Mouse (Mus musculus) liver, embryonic 11.5 days (tissue): ENCODE data around the gene Bpifb9b. TPM values are rescaled to one million over a fixed set of nuclear protein-coding genes. Genes with fewer than 3 reads are reported as not detected.
"Not testable (repeated sequence)": the region's sequence is repeated elsewhere in the genome, so short reads cannot be mapped to it uniquely, and the experiment has no call there.

ENCODE experiments used
- ATAC-seq: fragments of 200-750 bp; cut with Nextera tagmentation; replicated peaks from 2 replicates; pipeline ENCODE4 v1.8.0; 2017; ENCODE audit warnings: moderate number of reproducible peaks, mild to moderate bottlenecking, moderate TSS enrichment, moderate library complexity; ENCODE audit not compliant: low FRiP score
- DNase-seq: peaks from one replicate; pipeline ENCODE4 v3.0.0-alpha.2; 2017; ENCODE audit warnings: low spot score
- H3K27ac ChIP-seq: fragments of 300-500 bp; sonication (generic); 2 replicates; pipeline ENCODE4 v1.5.1; 2014; ENCODE audit warnings: mild to moderate bottlenecking, low read depth, low read length, control low read depth
- H3K27me3 ChIP-seq: fragments of 300-500 bp; sonication (generic); replicated peaks from 2 replicates; pipeline ENCODE4 v1.6.1; 2014; ENCODE audit warnings: low read length, mixed read lengths; ENCODE audit not compliant: control insufficient read depth, insufficient read depth
- H3K36me3 ChIP-seq: fragments of 300-500 bp; sonication (generic); 2 replicates; pipeline ENCODE4 v1.6.1; 2014; ENCODE audit warnings: mild to moderate bottlenecking, low read length, moderate library complexity, mixed read lengths; ENCODE audit not compliant: control insufficient read depth, insufficient read depth
- H3K4me1 ChIP-seq: fragments of 300-500 bp; sonication (generic); replicated peaks from 2 replicates; pipeline ENCODE4 v1.6.1; 2014; ENCODE audit warnings: low read length, mixed read lengths; ENCODE audit not compliant: control insufficient read depth, insufficient read depth
- H3K4me2 ChIP-seq: fragments of 300-500 bp; sonication (generic); 2 replicates; pipeline ENCODE4 v1.6.1; 2014; ENCODE audit warnings: mild to moderate bottlenecking, control low read depth, moderate library complexity
- H3K4me3 ChIP-seq: fragments of 300-500 bp; sonication (generic); 2 replicates; pipeline ENCODE4 v1.5.1; 2014; ENCODE audit warnings: low read depth, low read length, control low read depth
- H3K9ac ChIP-seq: fragments of 300-500 bp; sonication (generic); 2 replicates; pipeline ENCODE4 v1.6.1; 2014; ENCODE audit warnings: low read depth, low read length, control low read depth
- H3K9me3 ChIP-seq: fragments of 300-500 bp; sonication (generic); 2 replicates; pipeline ENCODE4 v1.6.1; 2016; ENCODE audit warnings: low read length, inconsistent platforms, mixed read lengths; ENCODE audit not compliant: control insufficient read depth
- WGBS: fragments of 180-500 bp; shearing (Covaris S2); extraction: QIAGEN DNeasy Blood & Tissue Kit; methylation state at CpG from one replicate; pipeline ENCODE4 v1.1.7; 2014; 5-methylcytosine and 5-hydroxymethylcytosine counted together
- polyA plus RNA-seq: library from polyadenylated mRNA; unstranded; fragments of >200 nt; fragmentation: Nextera tagmentation; extraction: Ambion mirVana; gene quantifications from 2 replicates; pipeline ENCODE4 v1.2.1, GENCODE M21; 2014

The Bpifb9b gene
- polyA plus RNA-seq, 1 experiment from 2014 or later = not detected

DNA sequence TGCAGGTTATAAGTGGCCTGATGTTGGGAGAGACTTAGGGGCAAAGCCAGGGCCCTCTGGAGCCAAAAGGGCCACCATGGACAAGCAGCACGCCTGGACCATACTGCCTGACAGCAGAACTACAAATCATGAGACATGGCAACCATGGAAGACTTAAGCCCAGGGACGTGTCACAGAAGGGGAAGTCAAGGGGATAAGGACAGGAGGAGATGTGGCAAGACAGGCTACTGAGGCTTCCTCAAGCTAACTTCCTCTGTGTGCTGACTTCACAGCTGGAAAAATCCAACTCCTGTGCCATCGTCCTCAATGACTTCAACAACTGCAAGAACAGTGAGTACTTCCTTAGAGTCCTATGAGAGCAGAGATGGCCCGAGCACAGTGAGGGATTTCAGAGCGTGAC lies 6.7 kb downstream of the Bpifb9b start:
- not testable (repeated sequence) for DNase-seq, H3K27ac ChIP-seq, H3K36me3 ChIP-seq, ATAC-seq, H3K27me3 ChIP-seq, H3K9me3 ChIP-seq, H3K4me3 ChIP-seq, H3K9ac ChIP-seq, H3K4me1 ChIP-seq, H3K4me2 ChIP-seq
- WGBS = 56% methylated on average over 4 of the region's 5 CpGs

DNA sequence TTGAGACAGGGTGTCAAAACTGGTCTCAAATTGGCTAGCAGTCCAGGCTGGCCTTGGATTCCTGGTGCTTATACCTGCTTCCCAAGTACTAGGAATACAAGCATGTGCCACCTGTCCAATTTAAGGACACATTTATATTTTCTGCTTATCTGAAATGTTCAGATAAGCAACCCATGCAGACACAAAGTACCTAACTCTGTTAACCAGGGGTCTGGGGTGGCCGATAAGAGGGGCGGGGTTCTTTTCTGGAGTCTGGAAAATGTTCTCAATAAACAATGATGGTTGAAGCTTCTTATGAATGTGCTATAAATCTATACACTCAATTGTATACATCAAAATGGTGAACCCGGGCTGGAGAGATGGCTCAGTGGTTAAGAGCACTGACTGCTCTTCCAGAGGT lies 19.8 kb downstream of the Bpifb9b start:
- no peak overlapping the region for H3K4me2 ChIP-seq
- ATAC-seq (peak; percentile 93), DNase-seq (peak; percentile 56)
- no peak overlapping the region for H3K27ac ChIP-seq
- H3K27me3 ChIP-seq = no peaks in the 10 kb centered on the region
- no peak overlapping the region for H3K9ac ChIP-seq
- H3K9me3 ChIP-seq = no peaks in the 10 kb centered on the region
- H3K36me3 ChIP-seq = no peaks in the 10 kb centered on the region
- H3K4me3 ChIP-seq = no peak overlapping the region
- no peaks in the 10 kb centered on the region; the same call in 1 of the 2 replicates for H3K4me1 ChIP-seq
- 55% methylated on average over 3 of the region's 3 CpGs for WGBS

DNA sequence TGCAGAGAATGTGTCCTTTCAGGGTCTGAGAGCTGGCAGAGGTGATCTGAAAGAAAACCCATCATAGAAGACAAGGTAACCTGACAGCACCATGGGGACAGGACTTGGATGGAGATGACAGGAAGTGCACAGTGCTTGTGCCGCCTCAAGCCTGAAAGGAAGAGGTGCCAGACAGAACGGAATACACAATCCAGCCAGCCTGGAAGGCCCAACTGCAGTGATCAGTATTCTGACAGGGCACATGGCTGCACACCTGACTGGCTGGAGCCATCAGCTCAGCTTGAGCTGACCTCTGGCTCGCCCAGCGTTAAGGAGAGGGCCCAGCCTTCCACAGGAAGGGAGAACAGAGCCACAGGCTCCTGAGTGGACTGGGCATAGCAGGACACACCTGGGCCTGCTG lies 28.5 kb downstream of the Bpifb9b start:
- Histone ChIP-seq H3K4me3 (no peak overlapping the region), H3K4me2 (no peak overlapping the region), H3K4me1 (no peaks in the 10 kb centered on the region), H3K36me3 (peaks cover 5% of the 10 kb centered on the region; the same call in 1 of the 2 replicates), H3K27me3 (no peaks in the 10 kb centered on the region), H3K27ac (no peak overlapping the region), H3K9me3 (peaks cover 3% of the 10 kb centered on the region; the same call in 1 of the 2 replicates), H3K9ac (no peak overlapping the region)
- DNase-seq = no peak
- WGBS = 81% methylated on average over 4 of the region's 4 CpGs
- ATAC-seq = no peak

DNA sequence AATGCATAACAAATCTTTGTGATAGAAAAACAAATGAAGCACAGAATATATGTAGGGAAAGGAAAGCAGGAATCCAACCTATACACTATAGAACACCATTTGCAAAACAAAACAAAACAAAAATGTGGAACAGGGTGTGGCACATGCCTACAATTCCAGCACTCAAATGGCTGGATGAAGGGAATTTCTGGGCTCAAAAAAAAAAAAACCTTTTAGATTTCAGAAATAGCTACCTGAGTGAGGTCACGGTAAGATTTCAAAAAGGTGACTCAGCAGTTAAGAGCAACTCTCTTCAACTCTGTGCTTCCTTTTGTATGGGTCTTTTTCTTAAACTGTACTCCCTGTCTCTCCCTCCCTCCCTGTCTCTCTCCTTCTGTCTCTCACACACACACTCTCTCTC lies 31.1 kb downstream of the Bpifb9b start:
- DNase-seq (no peak), ATAC-seq (no peak)
- Histone ChIP-seq H3K4me2 (no peak overlapping the region), H3K4me1 (no peaks in the 10 kb centered on the region), H3K27ac (no peak overlapping the region), H3K27me3 (no peaks in the 10 kb centered on the region), H3K4me3 (no peak overlapping the region), H3K36me3 (peaks cover 8% of the 10 kb centered on the region; the same call in 1 of the 2 replicates), H3K9me3 (peaks cover 3% of the 10 kb centered on the region; the same call in 1 of the 2 replicates), H3K9ac (no peak overlapping the region)
- WGBS = 77% methylated on average over 1 of the region's 1 CpGs

DNA sequence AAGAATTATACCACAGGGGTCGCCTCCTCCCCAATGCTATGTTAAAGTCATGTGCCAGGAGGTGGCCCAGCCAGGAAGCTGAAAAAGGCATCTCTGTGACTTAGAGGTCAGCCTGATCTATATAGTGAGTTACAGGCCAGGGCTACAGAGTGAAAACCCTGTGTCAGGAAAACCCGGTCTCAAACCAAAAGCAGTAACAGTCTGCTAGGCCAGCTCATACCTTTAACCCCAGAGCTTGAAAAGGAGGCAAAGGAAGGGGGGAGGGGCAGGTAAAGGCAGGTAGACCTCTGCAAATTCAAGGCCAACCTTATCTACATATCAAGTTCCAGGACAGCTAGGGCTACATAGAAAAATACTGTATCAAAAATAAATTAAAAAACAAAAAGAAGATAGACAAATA lies 32.3 kb downstream of the Bpifb9b start:
- WGBS = 72% methylated on average over 2 of the region's 2 CpGs
- Histone ChIP-seq H3K4me3 (no peak overlapping the region), H3K9me3 (no peaks in the 10 kb centered on the region), H3K27ac (no peak overlapping the region), H3K27me3 (no peaks in the 10 kb centered on the region), H3K4me2 (no peak overlapping the region), H3K36me3 (peaks cover 8% of the 10 kb centered on the region; the same call in 1 of the 2 replicates), H3K9ac (no peak overlapping the region), H3K4me1 (no peaks in the 10 kb centered on the region)
- DNase-seq (no peak), ATAC-seq (no peak)

DNA sequence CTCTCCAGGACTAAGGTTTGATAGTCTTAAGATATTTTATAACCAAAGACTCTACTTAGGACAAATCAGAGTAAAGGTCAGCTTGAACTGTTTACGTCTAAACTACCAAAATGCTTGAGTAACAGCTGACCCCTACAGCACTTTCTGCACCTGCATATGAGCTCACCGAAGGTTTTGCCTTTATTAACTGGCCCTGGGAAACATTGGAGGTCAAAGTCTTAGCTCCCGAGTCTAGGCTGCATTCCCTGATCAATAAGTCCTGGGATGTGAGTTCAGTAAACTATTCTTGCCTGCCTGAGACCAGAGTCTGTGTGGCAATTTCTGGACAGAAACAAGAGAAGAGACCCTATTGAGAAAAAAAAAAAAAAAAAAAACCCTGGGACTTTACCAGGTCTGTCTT lies 41.1 kb downstream of the Bpifb9b start:
- no peak overlapping the region for H3K9ac ChIP-seq
- 83% methylated on average over 3 of the region's 3 CpGs for WGBS
- no peaks in the 10 kb centered on the region for H3K9me3 ChIP-seq
- H3K36me3 ChIP-seq = peaks cover 15% of the 10 kb centered on the region; the same call in 1 of the 2 replicates
- H3K27ac ChIP-seq = no peak overlapping the region
- no peak overlapping the region for H3K4me3 ChIP-seq
- ATAC-seq (no peak), DNase-seq (no peak)
- no peaks in the 10 kb centered on the region for H3K27me3 ChIP-seq
- H3K4me1 ChIP-seq = no peaks in the 10 kb centered on the region
- H3K4me2 ChIP-seq = no peak overlapping the region

DNA sequence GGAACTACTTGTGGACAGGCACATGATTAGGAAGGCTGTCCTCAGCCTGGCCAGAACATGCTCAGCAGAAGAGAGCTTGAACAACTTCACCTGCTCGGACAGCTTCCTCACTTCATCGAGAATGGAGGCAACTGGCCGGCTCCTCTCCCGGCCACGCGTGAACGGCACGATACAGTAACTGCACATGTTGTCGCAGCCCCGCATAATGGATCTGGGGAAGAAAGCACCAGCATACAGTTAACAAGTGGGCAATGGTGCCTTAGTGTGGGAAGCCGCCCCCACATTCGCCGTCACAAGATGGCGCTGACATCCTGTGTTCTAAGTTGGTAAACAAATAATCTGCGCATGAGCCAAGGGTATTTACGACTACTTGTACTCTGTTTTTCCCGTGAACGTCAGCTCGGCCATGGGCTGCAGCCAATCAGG lies 47.0 kb downstream of the Bpifb9b start:
- DNase-seq = peak; percentile 58
- ATAC-seq = not testable (repeated sequence)
- WGBS = 75% methylated on average over 14 of the region's 19 CpGs

DNA sequence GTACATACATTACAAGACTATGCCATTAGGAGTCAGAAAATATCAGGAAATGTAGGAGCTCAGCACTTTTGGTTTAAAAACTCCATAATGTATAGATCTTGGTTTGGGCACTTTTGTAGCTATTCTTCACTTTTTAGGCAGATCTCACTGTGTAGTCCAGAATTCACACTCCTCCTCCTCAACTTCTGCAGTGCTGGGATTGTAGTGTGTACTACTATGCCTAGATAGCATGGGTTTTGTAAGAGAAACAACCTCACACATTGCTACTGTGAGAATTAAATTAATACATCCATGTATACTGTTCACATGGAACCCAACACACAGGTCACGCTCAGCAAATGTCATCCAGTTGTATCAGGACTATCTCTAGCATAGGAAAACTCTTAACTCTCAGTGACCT lies 60.5 kb downstream of the Bpifb9b start:
- no peak overlapping the region for H3K9ac ChIP-seq
- H3K4me1 ChIP-seq = no peaks in the 10 kb centered on the region
- H3K9me3 ChIP-seq = no peaks in the 10 kb centered on the region
- DNase-seq (no peak), ATAC-seq (no peak)
- no peak overlapping the region for H3K27ac ChIP-seq
- no peak overlapping the region for H3K4me3 ChIP-seq
- WGBS = 85% methylated on average over 1 of the region's 1 CpGs
- H3K4me2 ChIP-seq = no peak overlapping the region
- no peaks in the 10 kb centered on the region for H3K27me3 ChIP-seq
- H3K36me3 ChIP-seq = peaks cover 11% of the 10 kb centered on the region; the same call in 1 of the 2 replicates

More for the DNA sequence above, 47.0 kb downstream of the Bpifb9b start:
- not testable (repeated sequence) for H3K27me3 ChIP-seq, H3K4me1 ChIP-seq, H3K9me3 ChIP-seq, H3K36me3 ChIP-seq
- 0 out of 2 replicates have a peak overlapping the region, but pooled peaks have one; percentile 7 for H3K9ac ChIP-seq
- H3K4me2 ChIP-seq = peak overlapping the region; percentile 47; the same call in 1 of the 2 replicates
- 0 out of 2 replicates have a peak overlapping the region, but pooled peaks have one; percentile 0 for H3K27ac ChIP-seq
- H3K4me3 ChIP-seq = peak overlapping the region; percentile 28
